Mouse (Mus musculus): Measurements from ENCODE around the gene Abhd10. TPM values are rescaled to one million over a fixed set of nuclear protein-coding genes. Genes with fewer than 3 reads are reported as not detected.

Gene Abhd10
- 25.9 and 26.4 TPM in 2 replicates for polyA plus RNA-seq (2021; fragmentation: Nextera tagmentation)
- long read RNA-seq, experiment 1, transcript Abhd10-201 (5 exons, 2,848 nt), result major isoform, 23 of 39 reads
- long read RNA-seq, experiment 1, partial matches to known transcripts, result 1 of 39 reads
- long read RNA-seq, experiment 1, other reads (novel, unspliced or antisense), result 13 of 39 reads
- long read RNA-seq, experiment 2, transcript Abhd10-201 (5 exons, 2,848 nt), result major isoform, 62 of 99 reads
- long read RNA-seq, experiment 2, partial matches to known transcripts, result 21 of 99 reads
- long read RNA-seq, experiment 2, other reads (novel, unspliced or antisense), result 16 of 99 reads

DNA sequence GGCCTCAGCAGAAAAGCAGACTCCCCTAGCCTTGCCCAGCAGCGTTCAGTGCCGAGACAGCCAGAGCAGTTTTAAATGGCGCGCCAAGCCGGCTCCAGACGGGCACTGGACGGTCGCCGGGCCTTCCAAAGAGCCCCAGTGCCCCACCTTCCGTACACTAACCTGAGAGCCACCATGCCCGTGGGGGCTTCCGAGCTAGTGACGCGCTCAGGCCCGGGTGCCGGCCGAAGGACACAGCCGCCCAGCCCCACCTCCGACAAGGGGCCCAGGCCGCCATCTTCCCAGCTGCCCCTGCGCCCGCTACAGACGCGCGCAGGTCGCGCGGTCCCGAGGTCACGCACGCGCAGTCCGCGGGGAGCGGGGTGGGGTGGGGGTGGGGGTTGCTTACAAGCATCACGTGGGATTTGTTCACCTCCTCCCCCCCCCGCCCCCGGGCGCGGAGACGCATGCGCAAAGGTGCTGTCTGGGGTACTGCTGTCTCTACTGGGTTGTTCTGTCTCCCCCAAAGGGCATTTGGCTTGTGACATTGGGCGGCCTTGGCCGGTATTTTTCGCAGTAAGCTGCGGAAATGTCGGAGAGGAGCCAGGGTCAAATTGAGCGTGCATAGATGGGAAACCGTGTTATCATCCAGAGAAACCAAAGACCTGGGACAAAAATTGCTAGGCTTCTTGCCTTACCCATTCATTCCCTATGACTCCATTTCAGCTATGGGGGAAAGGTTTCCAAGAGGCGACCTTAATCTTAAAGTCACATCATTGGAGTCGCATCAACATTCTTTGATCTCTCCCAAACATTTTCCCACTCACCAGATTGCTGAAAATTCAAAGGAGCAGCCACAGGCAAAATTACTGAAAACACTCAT is at the start of gene Abhd10:
TSS of gene Abhd10 (minus strand) at position 341 of the 862 bp plus-strand sequence.

DNA sequence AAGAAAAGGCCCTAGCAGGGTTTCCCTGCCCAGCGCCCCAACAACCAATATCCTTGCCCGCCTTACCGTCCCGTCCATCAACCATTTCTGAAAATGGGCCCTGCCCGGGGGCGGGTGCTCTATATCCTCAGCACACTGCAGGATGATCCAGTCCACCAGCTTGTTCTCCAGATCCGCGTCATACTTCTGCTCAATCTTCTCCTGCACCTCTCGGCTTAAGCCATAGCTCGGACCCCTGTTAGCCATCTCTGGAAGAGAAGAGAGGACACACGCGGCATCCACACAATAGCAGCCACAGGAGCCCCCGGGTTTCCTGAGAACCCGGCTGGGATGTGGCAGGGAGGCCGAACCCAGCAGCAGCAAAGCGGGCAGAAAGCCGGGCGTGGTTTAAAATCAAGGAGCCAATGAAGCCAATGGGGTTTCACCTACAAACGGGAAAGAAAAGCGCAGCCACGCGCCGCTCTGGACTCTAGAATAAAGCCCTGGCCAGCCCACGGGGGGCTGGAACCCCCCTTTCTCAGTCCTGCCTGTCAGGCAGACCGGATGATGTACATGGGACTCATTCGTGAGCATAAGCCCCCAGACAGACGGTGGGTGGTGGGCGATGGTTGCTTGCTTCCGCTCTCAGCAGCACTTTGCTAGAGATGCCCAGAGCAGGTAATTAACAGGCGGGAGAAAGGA is 18.6 kb downstream of the Abhd10 start, which contains the start of gene Tagln3:
TSS of gene Tagln3 (minus strand) at position 548 of the 681 bp plus-strand sequence.

DNA sequence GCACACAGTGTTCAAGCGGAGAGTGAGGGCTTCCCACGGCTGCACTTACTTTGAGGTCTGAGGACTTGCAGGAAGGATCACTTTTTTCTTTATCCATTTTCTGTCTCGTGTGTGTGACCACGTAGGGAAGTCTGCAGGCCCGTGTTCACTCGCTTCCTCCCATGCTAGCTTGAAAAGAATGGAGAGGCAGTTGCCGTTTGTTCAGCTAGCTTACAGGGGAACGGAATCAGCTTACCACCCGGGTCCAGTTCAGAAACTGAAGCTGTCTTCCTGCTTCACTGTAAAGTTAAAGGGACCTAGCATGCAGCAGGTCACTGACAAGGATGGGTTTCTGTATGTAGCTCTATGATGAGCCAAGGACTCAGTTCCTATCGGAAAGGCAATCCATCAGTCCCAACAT is 49.2 kb downstream of the Abhd10 start, which contains the start of gene Tmprss7:
TSS of gene Tmprss7 (minus strand) at position 101 of the 400 bp plus-strand sequence.

Other genes with a start within 250 kb of the Abhd10 start
- 0.13 and 0.19 TPM in 2 replicates for gene Gm609, start 250.0 kb downstream of the Abhd10 start, polyA plus RNA-seq (2021; fragmentation: Nextera tagmentation)
- gene Gm17783, start 210.9 kb downstream of the Abhd10 start, polyA plus RNA-seq (2021; fragmentation: Nextera tagmentation), result not detected in 2 replicates
- gene Slc9c1, start 207.6 kb downstream of the Abhd10 start, polyA plus RNA-seq (2021; fragmentation: Nextera tagmentation), result not detected in 2 replicates
- gene Gcsam, start 132.6 kb downstream of the Abhd10 start, polyA plus RNA-seq (2021; fragmentation: Nextera tagmentation), result not detected in 2 replicates
- gene BC016579, start 88.9 kb downstream of the Abhd10 start, polyA plus RNA-seq (2021; fragmentation: Nextera tagmentation), result 0.09 and 0.14 TPM in 2 replicates
- gene Tmprss7, start 49.3 kb downstream of the Abhd10 start, polyA plus RNA-seq (2021; fragmentation: Nextera tagmentation), result 0.55 and 0.77 TPM in 2 replicates
- 580 and 591 TPM in 2 replicates for gene Tagln3, start 18.3 kb downstream of the Abhd10 start, polyA plus RNA-seq (2021; fragmentation: Nextera tagmentation)
- gene Phldb2, start 210.6 kb upstream of the Abhd10 start, polyA plus RNA-seq (2021; fragmentation: Nextera tagmentation), result 1.0 TPM in 2 replicates

All from layer of hippocampus, adult 6 months (tissue).